In genomic region chr11:50138206-50138822, GRCm38 (mm10) we compare ENCODE assay signal across 15 mouse cellular contexts. TPM values are rescaled to one million over a fixed set of nuclear protein-coding genes. Genes with fewer than 3 reads are reported as not detected.
DNase-seq lines count a peak whose midpoint lies in the region; ATAC-seq and TF ChIP-seq lines count a peak whose summit lies in the region.
"Had no signal": no experiment of that assay in that cellular context is flagged by ENCODE, and none has a peak within 500 bp of the region (broad histone marks: within the 10 kb centered on the region; RNA-seq: fewer than 3 reads in every experiment).

No protein-coding gene starts in this region.

- no peak overlapping the region for H3K27ac ChIP-seq in kidney, adult 2 months (ENCODE audit: insufficient read depth, low read depth, low read length)
- H3K27ac ChIP-seq: heart, embryonic 13.5 days; hindbrain, embryonic 10.5 days; liver, embryonic 14.5 days; neural tube, embryonic 12.5 days had no signal

- H3K4me3 ChIP-seq in kidney, adult 2 months (ENCODE audit: insufficient read depth, low read depth, low read length) = peak overlapping the region; percentile 26; the same call in 1 of the 2 replicates
- H3K4me3 ChIP-seq: heart, embryonic 13.5 days; hindbrain, embryonic 10.5 days; neural tube, embryonic 12.5 days had no signal

- H3K27me3 ChIP-seq in kidney, adult 2 months (replicated peaks; ENCODE audit: control insufficient read depth, insufficient read depth, low read length) = no peaks in the 10 kb centered on the region
- H3K27me3 ChIP-seq: heart, embryonic 13.5 days; neural tube, embryonic 12.5 days had no signal

- H3K4me1 ChIP-seq in kidney, adult 2 months (ENCODE audit: control insufficient read depth, insufficient read depth, low read length) = no peaks in the 10 kb centered on the region
- H3K4me1 ChIP-seq: hindbrain, embryonic 10.5 days; neural tube, embryonic 12.5 days had no signal

- peak; percentile 52 for DNase-seq in kidney, adult 2 months
- no peak for DNase-seq in kidney, postnatal 4 days
- peak; percentile 64 for DNase-seq in R1 (ENCODE audit: low read depth, low spot score)
- DNase-seq in cerebellum, adult 9-11 months = peak; percentile 73
- DNase-seq in urinary bladder, adult 2 months (ENCODE audit: low spot score) = no peak
- no peak for DNase-seq in urinary bladder, postnatal 36 days (ENCODE audit: low spot score in 2 of 2)
- DNase-seq: gastrocnemius, postnatal 25 days; lung, postnatal 36 days had no signal

- H3K36me3 ChIP-seq in kidney, adult 2 months (ENCODE audit: control insufficient read depth, insufficient read depth, low read length) = no peaks in the 10 kb centered on the region; the same call in 1 of the 2 replicates

- no peak for TF ChIP-seq POLR2A in kidney, adult 2 months (IDR thresholded peaks at IDR 0.05; ENCODE audit: low read depth, low read length)

- WGBS in kidney, adult 2 months = 57% methylated on average over 10 of the region's 10 CpGs

- TF ChIP-seq CTCF in kidney, adult 2 months (conservative IDR thresholded peaks at IDR 0.05; ENCODE audit: insufficient read depth, insufficient read length, low read depth, low read length) = no peak

- ATAC-seq in megakaryocyte-erythroid progenitor cell, adult 5-6 weeks (replicated peaks; ENCODE audit: low FRiP score, low TSS enrichment, poor library complexity, severe bottlenecking) = 0 out of 2 replicates have a peak, but pooled peaks have one; percentile 31
- ATAC-seq: forebrain, embryonic 16.5 days; midbrain, embryonic 16.5 days had no signal

RNA-seq across cellular contexts. Expression of gene Tbc1d9b, which starts 7.1 kb away (rescaled TPM):
- 52.2 and 60.9 TPM in 2 replicates for polyA plus RNA-seq in kidney, adult 2 months (2012; rRNA removed)
- total RNA-seq in megakaryocyte-erythroid progenitor cell, adult 5-6 weeks (2014; fragmentation: Nextera tagmentation) = 40.5 and 62.7 TPM in 2 replicates
- total RNA-seq in megakaryocyte-erythroid progenitor cell, adult 5-6 weeks (2017) = 39.8 and 56.7 TPM in 2 replicates
- 36.3 and 45.8 TPM in 2 replicates for polyA plus RNA-seq in urinary bladder, adult 2 months (2012; rRNA removed)

RNA-seq across cellular contexts. Expression of gene Mrnip, which starts 35.9 kb away (rescaled TPM):
- 21.0 and 21.1 TPM in 2 replicates for polyA plus RNA-seq in kidney, adult 2 months (2012; rRNA removed)
- 10.5 and 15.8 TPM in 2 replicates for total RNA-seq in megakaryocyte-erythroid progenitor cell, adult 5-6 weeks (2014; fragmentation: Nextera tagmentation)
- 9.9 and 17.8 TPM in 2 replicates for total RNA-seq in megakaryocyte-erythroid progenitor cell, adult 5-6 weeks (2017)
- 8.7 and 11.5 TPM in 2 replicates for polyA plus RNA-seq in urinary bladder, adult 2 months (2012; rRNA removed)

Comparison
In these comparisons a context has a peak if more than half of its experiments do, and no peak if none do; other contexts are left out.
1. DNase-seq: peak in kidney, adult 2 months (single experiment), R1 (single experiment) and cerebellum, adult 9-11 months (single experiment); none in kidney, postnatal 4 days (0 of 2), urinary bladder, adult 2 months (single experiment) and urinary bladder, postnatal 36 days (0 of 2).